Mouse (Mus musculus) thymus, postnatal 36 days (tissue): Measurements from ENCODE around the gene Gins1.

ENCODE experiments used
- DNase-seq, 2 experiments: peaks; one replicate each; pipeline ENCODE4 v3.0.0; 2022; ENCODE audit warnings: mixed read lengths in 2 of 2

The Gins1 gene

GRCm38 (mm10) chr2:150964641-150965040 lies 59.4 kb downstream of the Gins1 start:
- DNase-seq, result no peak

- no peak for DNase-seq
Observed at GRCm38 (mm10) chr2:150965951-150966350, 60.8 kb downstream of the Gins1 start.

- no peak for DNase-seq
Observed at GRCm38 (mm10) chr2:150967491-150967890, 62.3 kb downstream of the Gins1 start.

GRCm38 (mm10) chr2:150969231-150969630 lies 64.0 kb downstream of the Gins1 start:
- no peak for DNase-seq

GRCm38 (mm10) chr2:150971856-150972255 lies 66.7 kb downstream of the Gins1 start:
- no peak for DNase-seq

- DNase-seq, result no peak
Observed at GRCm38 (mm10) chr2:150972681-150973080, 67.5 kb downstream of the Gins1 start.

GRCm38 (mm10) chr2:150973401-150974115 lies 68.4 kb downstream of the Gins1 start:
- no peak for DNase-seq

GRCm38 (mm10) chr2:150976871-150977270 lies 71.7 kb downstream of the Gins1 start:
- DNase-seq, result no peak

- no peak for DNase-seq
Observed at GRCm38 (mm10) chr2:150977676-150978075, 72.5 kb downstream of the Gins1 start.

GRCm38 (mm10) chr2:150978791-150979190 lies 73.6 kb downstream of the Gins1 start:
- DNase-seq, result no peak

GRCm38 (mm10) chr2:150979861-150980620 lies 74.8 kb downstream of the Gins1 start:
- no peak for DNase-seq
